Mouse (Mus musculus) kidney, embryonic 16.5 days (tissue): Measurements from ENCODE around the gene Afg1l. TPM values are rescaled to one million over a fixed set of nuclear protein-coding genes. Genes with fewer than 3 reads are reported as not detected.

Source experiments
- ATAC-seq: fragments of 200-750 bp; cut with Nextera tagmentation; 2 replicates; pipeline ENCODE4 v1.8.0; 2017; ENCODE audit warnings: moderate TSS enrichment; ENCODE audit not compliant: low FRiP score, low TSS enrichment
- H3K27ac ChIP-seq: fragments of 300-500 bp; sonication (generic); 2 replicates; pipeline ENCODE4 v1.5.1; 2014; ENCODE audit warnings: low read length
- H3K27me3 ChIP-seq: fragments of 300-500 bp; sonication (generic); 2 replicates; pipeline ENCODE4 v1.6.1; 2014; ENCODE audit warnings: low read length, control low read depth, mixed read lengths; ENCODE audit not compliant: insufficient read depth
- H3K36me3 ChIP-seq: fragments of 300-500 bp; sonication (generic); 2 replicates; pipeline ENCODE4 v1.6.1; 2014; ENCODE audit warnings: low read length, control low read depth, mixed read lengths; ENCODE audit not compliant: insufficient read depth
- H3K4me1 ChIP-seq: fragments of 300-500 bp; sonication (generic); 2 replicates; pipeline ENCODE4 v1.6.1; 2014; ENCODE audit warnings: low read length, control low read depth, mixed read lengths; ENCODE audit not compliant: insufficient read depth
- H3K4me2 ChIP-seq: fragments of 300-500 bp; sonication (generic); replicated peaks from 2 replicates; pipeline ENCODE4 v1.6.1; 2014; ENCODE audit warnings: low read depth, low read length
- H3K4me3 ChIP-seq: fragments of 300-500 bp; sonication (generic); 2 replicates; pipeline ENCODE4 v1.5.1; 2014; ENCODE audit warnings: mild to moderate bottlenecking, low read length
- H3K9ac ChIP-seq: fragments of 300-500 bp; sonication (generic); replicated peaks from 2 replicates; pipeline ENCODE4 v1.6.1; 2014; ENCODE audit warnings: low read length
- H3K9me3 ChIP-seq: fragments of 300-500 bp; sonication (generic); 2 replicates; pipeline ENCODE4 v1.6.1; 2016; ENCODE audit warnings: low read length, control low read depth
- WGBS: fragments of 180-500 bp; shearing (Covaris S2); extraction: QIAGEN DNeasy Blood & Tissue Kit; methylation state at CpG from one replicate; pipeline ENCODE4 v1.1.7; 2014; 5-methylcytosine and 5-hydroxymethylcytosine counted together
- polyA plus RNA-seq: library from polyadenylated mRNA; unstranded; fragments of >200 nt; fragmentation: Nextera tagmentation; extraction: Ambion mirVana; gene quantifications from 2 replicates; pipeline ENCODE4 v1.2.1, GENCODE M21; 2015

Afg1l gene
- polyA plus RNA-seq, 1 experiment from 2014 or later, result 9.9 TPM

DNA sequence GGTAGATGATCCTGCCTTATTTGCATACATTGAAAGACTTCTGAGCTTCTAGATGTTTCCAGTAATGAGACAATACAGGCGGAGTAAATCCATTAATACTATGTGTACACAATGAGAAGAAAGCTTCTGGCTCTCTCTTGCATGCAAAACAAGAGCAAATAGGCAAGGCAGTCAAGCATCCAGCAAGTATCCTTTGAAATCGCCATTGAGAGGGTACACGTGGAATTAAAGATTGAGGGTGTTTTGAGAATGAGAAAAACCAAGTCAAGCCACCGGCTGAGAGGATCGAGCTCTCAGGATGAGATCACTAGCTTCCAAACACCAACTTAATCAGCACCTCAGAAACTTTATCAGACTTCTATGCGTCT is 138.0 kb downstream of the Afg1l start:
- H3K36me3 ChIP-seq, result no peaks in the 10 kb centered on the region
- no peaks in the 10 kb centered on the region for H3K9me3 ChIP-seq
- no peak overlapping the region for H3K4me2 ChIP-seq
- no peak for ATAC-seq
- H3K4me1 ChIP-seq, result no peaks in the 10 kb centered on the region
- no peak overlapping the region for H3K4me3 ChIP-seq
- H3K27me3 ChIP-seq, result no peaks in the 10 kb centered on the region
- H3K27ac ChIP-seq, result no peak overlapping the region
- no peak overlapping the region for H3K9ac ChIP-seq
- 67% methylated on average over 6 of the region's 6 CpGs for WGBS

- H3K9me3 ChIP-seq, result no peaks in the 10 kb centered on the region
- H3K27ac ChIP-seq, result no peak overlapping the region
- H3K27me3 ChIP-seq, result no peaks in the 10 kb centered on the region
- no peaks in the 10 kb centered on the region for H3K36me3 ChIP-seq
- 87% methylated on average over 8 of the region's 8 CpGs for WGBS
- ATAC-seq, result no peak
- no peak overlapping the region for H3K9ac ChIP-seq
- no peak overlapping the region for H3K4me2 ChIP-seq
- H3K4me1 ChIP-seq, result no peaks in the 10 kb centered on the region
- H3K4me3 ChIP-seq, result no peak overlapping the region
Measured at GRCm38 (mm10) chr10:42339773-42340425, 138.5 kb downstream of the Afg1l start.

DNA sequence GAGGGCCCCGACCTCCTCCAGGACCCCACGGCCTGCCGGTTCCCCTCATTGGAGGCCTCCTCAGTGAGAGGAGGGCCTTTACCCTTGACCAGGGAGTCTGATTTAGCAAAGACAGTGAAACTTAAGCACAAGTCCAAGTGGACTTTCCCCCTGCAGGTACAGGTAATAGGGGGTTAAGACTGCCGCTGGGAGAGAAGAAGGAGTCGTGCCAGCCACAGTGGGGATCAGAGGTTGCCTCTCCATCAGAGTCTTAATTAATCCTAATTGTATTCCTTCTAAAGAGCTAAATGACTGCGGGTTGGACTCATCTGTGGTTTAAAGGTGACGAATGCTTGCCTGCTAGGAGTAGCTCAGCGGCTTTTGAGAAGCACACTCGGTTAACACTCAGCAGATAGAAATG is 139.9 kb downstream of the Afg1l start:
- 58% methylated on average over 9 of the region's 9 CpGs for WGBS
- no peaks in the 10 kb centered on the region for H3K27me3 ChIP-seq
- H3K27ac ChIP-seq, result no peak overlapping the region
- no peaks in the 10 kb centered on the region for H3K9me3 ChIP-seq
- H3K4me3 ChIP-seq, result no peak overlapping the region
- no peak for ATAC-seq
- no peak overlapping the region for H3K4me2 ChIP-seq
- H3K36me3 ChIP-seq, result no peaks in the 10 kb centered on the region
- H3K4me1 ChIP-seq, result no peaks in the 10 kb centered on the region
- no peak overlapping the region for H3K9ac ChIP-seq

- no peak for ATAC-seq
- H3K4me3 ChIP-seq, result no peak overlapping the region
- 0 out of 2 replicates have a peak, but pooled peaks cover 5% of the 10 kb centered on the region for H3K36me3 ChIP-seq
- H3K27ac ChIP-seq, result no peak overlapping the region
- H3K9me3 ChIP-seq, result no peaks in the 10 kb centered on the region
- H3K9ac ChIP-seq, result no peak overlapping the region
- WGBS, result 69% methylated on average over 8 of the region's 8 CpGs
- no peak overlapping the region for H3K4me2 ChIP-seq
- H3K27me3 ChIP-seq, result no peaks in the 10 kb centered on the region
- no peaks in the 10 kb centered on the region for H3K4me1 ChIP-seq
Measured at GRCm38 (mm10) chr10:42327576-42327975, 150.8 kb downstream of the Afg1l start.

- Histone ChIP-seq H3K9me3 (no peaks in the 10 kb centered on the region), H3K9ac (no peak overlapping the region), H3K4me2 (no peak overlapping the region), H3K27ac (no peak overlapping the region), H3K4me1 (no peaks in the 10 kb centered on the region), H3K27me3 (no peaks in the 10 kb centered on the region), H3K4me3 (no peak overlapping the region), H3K36me3 (no peaks in the 10 kb centered on the region)
- no peak for ATAC-seq
- WGBS, result 85% methylated on average over 10 of the region's 10 CpGs
Measured at GRCm38 (mm10) chr10:42325305-42325704, 153.1 kb downstream of the Afg1l start.

DNA sequence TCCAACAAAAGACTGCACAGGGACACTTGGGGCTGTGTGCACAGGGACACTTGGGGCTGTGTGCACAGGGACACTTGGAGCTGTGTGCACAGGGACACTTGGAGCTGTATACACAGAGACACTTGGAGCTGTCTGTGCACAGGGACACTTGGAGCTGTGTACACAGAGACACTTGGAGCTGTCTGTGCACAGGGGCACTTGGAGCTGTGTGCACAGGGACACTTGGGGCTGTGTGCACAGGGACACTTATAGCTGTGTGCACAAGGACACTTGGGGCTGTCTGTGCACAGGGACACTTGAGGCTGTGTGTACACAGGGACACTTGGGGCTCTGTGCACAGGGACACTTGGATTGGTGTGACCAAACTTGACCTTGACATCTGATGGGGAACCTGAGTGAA is 154.4 kb downstream of the Afg1l start:
- Histone ChIP-seq H3K27ac (no peak overlapping the region), H3K9ac (no peak overlapping the region), H3K9me3 (no peaks in the 10 kb centered on the region), H3K4me1 (no peaks in the 10 kb centered on the region), H3K36me3 (no peaks in the 10 kb centered on the region), H3K4me3 (no peak overlapping the region), H3K27me3 (no peaks in the 10 kb centered on the region), H3K4me2 (no peak overlapping the region)
- ATAC-seq, result no peak

DNA sequence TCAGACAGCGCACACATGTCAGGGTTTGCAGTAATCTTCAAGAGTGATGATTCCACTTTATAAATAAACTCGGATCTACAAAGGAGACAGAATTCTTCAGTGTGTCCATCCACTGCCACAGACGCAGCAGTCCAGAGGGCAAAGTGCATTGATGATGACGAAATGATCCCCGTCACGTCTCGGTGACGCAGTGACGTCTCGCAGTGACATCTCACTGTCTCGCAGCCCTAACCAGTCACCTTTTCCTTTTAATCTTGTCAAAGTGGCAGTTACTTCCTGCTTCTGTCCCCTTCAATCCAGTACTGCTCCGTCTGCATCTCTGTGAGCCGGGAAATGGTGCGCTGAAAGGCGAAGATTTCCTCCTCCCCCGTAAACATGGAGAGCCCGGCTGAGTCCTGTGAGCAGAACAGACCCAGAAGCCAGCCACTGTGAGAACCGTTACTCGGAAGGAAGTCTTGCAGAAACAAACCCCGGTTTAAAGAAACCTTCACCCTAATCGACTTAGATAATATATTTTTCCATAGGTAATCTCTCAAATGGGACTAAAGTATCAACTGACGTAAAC is 165.1 kb downstream of the Afg1l start:
- Histone ChIP-seq H3K9me3 (no peaks in the 10 kb centered on the region), H3K36me3 (no peaks in the 10 kb centered on the region; the same call in 1 of the 2 replicates), H3K4me2 (no peak overlapping the region), H3K9ac (no peak overlapping the region), H3K4me1 (no peaks in the 10 kb centered on the region), H3K27ac (no peak overlapping the region), H3K4me3 (no peak overlapping the region), H3K27me3 (no peaks in the 10 kb centered on the region)
- 67% methylated on average over 22 of the region's 22 CpGs for WGBS
- no peak for ATAC-seq

GRCm38 (mm10) chr10:42312557-42312956 is 165.8 kb downstream of the Afg1l start:
- ATAC-seq, result no peak
- H3K9me3 ChIP-seq, result no peaks in the 10 kb centered on the region

DNA sequence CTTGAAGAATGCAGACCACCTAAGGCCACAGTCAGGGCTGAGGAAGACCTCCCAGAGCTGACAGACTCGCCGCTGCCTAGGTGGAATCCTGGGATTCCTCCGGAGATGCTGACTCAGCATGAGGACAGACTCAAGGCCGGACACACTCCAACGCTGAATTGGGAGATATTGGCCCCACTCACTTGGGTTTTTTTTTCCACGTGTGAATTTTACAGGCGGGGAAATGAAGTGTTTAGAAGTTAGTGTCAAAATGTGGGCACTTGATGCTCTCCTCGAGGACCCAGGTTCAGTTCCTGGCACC is 169.7 kb downstream of the Afg1l start:
- WGBS, result 29% methylated on average over 8 of the region's 8 CpGs
- Histone ChIP-seq H3K36me3 (no peaks in the 10 kb centered on the region), H3K27ac (no peak overlapping the region)

More at GRCm38 (mm10) chr10:42312557-42312956, 165.8 kb downstream of the Afg1l start:
- 63% methylated on average over 1 of the region's 1 CpGs for WGBS
- no peak overlapping the region for H3K9ac ChIP-seq
- no peaks in the 10 kb centered on the region; the same call in 1 of the 2 replicates for H3K36me3 ChIP-seq
- no peak overlapping the region for H3K4me2 ChIP-seq
- H3K4me3 ChIP-seq, result no peak overlapping the region
- H3K27me3 ChIP-seq, result no peaks in the 10 kb centered on the region
- H3K27ac ChIP-seq, result no peak overlapping the region
- no peaks in the 10 kb centered on the region for H3K4me1 ChIP-seq

GRCm38 (mm10) chr10:42307980-42308686 is 170.2 kb downstream of the Afg1l start:
- peak; percentile 63; the same call in 1 of the 2 replicates for ATAC-seq
- 8% methylated on average over 20 of the region's 20 CpGs for WGBS
- no peaks in the 10 kb centered on the region for H3K9me3 ChIP-seq
- H3K36me3 ChIP-seq, result no peaks in the 10 kb centered on the region
- H3K27ac ChIP-seq, result no peak overlapping the region
- no peak overlapping the region for H3K9ac ChIP-seq
- no peaks in the 10 kb centered on the region for H3K4me1 ChIP-seq
- H3K4me2 ChIP-seq, result peak overlapping the region; percentile 44
- H3K27me3 ChIP-seq, result no peaks in the 10 kb centered on the region
- H3K4me3 ChIP-seq, result peak overlapping the region; percentile 28

More for the DNA sequence above, 169.7 kb downstream of the Afg1l start:
- Histone ChIP-seq H3K4me3 (peak overlapping the region; percentile 28), H3K4me1 (no peaks in the 10 kb centered on the region), H3K9ac (no peak overlapping the region), H3K9me3 (no peaks in the 10 kb centered on the region), H3K27me3 (no peaks in the 10 kb centered on the region), H3K4me2 (peak overlapping the region; percentile 44)
- ATAC-seq, result no peak
